Mouse (Mus musculus) liver, embryonic 14.5 days (tissue): ENCODE measurements around the gene Prkg1.

Source experiments
- CTCF ChIP-seq: IDR thresholded peaks from 2 replicates; pipeline ENCODE4 v1.5.1; 2016; ENCODE audit warnings: antibody characterized with exemption, low read depth, control low read depth
- EP300 ChIP-seq: IDR thresholded peaks from 2 replicates; pipeline ENCODE4 v1.6.1; 2016; ENCODE audit warnings: antibody characterized with exemption, low read depth

DNA sequence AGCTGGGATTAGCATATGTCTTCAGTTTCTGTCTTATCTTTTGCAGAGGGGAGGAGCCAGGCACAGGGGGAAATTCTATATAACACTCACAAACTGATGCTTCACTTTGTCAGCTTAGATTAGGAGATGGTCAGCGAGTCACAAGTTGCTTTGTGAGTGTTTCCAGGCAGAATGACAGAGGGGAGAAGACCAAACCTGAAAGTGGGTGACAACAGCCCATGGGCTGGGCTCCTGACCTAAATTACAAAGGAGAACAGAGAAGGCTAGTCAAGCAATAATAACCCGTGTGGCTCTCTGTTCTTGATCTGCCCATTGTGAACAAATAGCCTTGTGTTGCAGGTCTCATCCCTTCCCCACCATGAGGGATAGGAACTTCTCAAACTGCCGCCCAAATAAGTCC, 725.9 kb downstream of the Prkg1 start:
- TF ChIP-seq CTCF (no peak), EP300 (no peak)
